ENCODE assay signal across 9 mouse cellular contexts in the genomic region with DNA sequence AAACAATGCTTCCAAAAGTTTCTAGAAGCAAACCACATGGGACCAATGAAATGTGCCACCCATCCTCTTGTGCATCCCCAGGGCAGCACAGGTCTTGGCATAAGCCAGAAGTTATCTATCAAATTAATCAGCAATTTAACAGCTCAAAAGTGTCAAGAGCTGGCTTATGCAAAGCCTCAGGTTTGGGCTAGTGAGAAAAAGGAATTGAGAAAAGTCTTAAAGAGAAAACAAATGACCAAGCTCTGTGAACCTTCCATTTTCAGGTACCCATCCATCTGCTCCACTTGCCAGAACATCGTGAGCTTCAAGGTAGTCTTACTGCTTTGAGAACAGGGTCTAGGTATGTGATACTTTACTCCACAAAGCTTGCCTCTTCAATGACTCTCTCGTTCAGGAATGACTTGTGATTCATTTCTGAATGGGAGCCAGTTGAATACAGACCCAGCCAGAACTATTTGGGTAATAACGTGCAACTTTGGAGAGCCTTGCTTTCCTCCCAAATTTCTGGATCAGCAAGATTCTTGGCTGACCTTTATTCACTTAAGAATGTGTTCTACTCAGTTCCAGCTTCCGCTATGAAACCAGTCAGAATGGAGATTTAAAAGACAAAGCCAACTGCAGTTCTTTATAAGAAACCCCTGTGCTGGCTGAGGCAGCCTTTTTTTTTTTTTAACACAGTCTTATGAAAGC. TPM values are rescaled to one million over a fixed set of nuclear protein-coding genes. Genes with fewer than 3 reads are reported as not detected.
A peak's percentile ranks its signal among the peaks of the same experiment; 100 is the strongest.
DNase-seq lines count a peak whose midpoint lies in the region; ATAC-seq and TF ChIP-seq lines count a peak whose summit lies in the region.
"Had no signal": no experiment of that assay in that cellular context is flagged by ENCODE, and none has a peak within 500 bp of the region (broad histone marks: within the 10 kb centered on the region; RNA-seq: fewer than 3 reads in every experiment).

No protein-coding gene starts in this region.

- H3K27me3 ChIP-seq in kidney, postnatal 0 days (ENCODE audit: insufficient read depth, low read length) = no peaks in the 10 kb centered on the region
- H3K27me3 ChIP-seq in stomach, embryonic 16.5 days (ENCODE audit: control insufficient read depth, insufficient read depth, low read length) = no peaks in the 10 kb centered on the region

- DNase-seq in spleen, postnatal 36 days (ENCODE audit: low spot score in 2 of 2) = peak; percentile 37
- no peak for DNase-seq in spleen, postnatal 4 days (ENCODE audit: low spot score in 2 of 2)
- peak; percentile 53 for DNase-seq in gastrocnemius, postnatal 25 days
- DNase-seq in kidney, postnatal 0 days (ENCODE audit: low spot score) = peak; percentile 82
- DNase-seq in left cerebral cortex, postnatal 14 days (ENCODE audit: low spot score in 2 of 2) = no peak
- DNase-seq in yolk sac, embryonic 10.5 days (ENCODE audit: low spot score) = no peak
- DNase-seq in embryo, embryonic 11 days = no peak

- TF ChIP-seq CTCF in kidney, postnatal 0 days (IDR thresholded peaks at IDR 0.05; ENCODE audit: low read depth) = no peak

- ATAC-seq in kidney, postnatal 0 days (replicated peaks; ENCODE audit: low FRiP score, low read depth) = no peak
- no peak for ATAC-seq in stomach, embryonic 16.5 days (ENCODE audit: insufficient read depth, low FRiP score)
- ATAC-seq: activated CD4-positive, CD25-positive, alpha-beta regulatory T cell, adult 4 months had no signal

- no peak overlapping the region for H3K9ac ChIP-seq in kidney, postnatal 0 days (ENCODE audit: low read depth, low read length)
- no peak overlapping the region for H3K9ac ChIP-seq in stomach, embryonic 16.5 days (ENCODE audit: low read length)

- peak overlapping the region; percentile 20; the same call in 1 of the 2 replicates for H3K27ac ChIP-seq in kidney, postnatal 0 days
- peak overlapping the region; percentile 79 for H3K27ac ChIP-seq in stomach, embryonic 16.5 days (ENCODE audit: low read length)

- intact Hi-C loops in left cerebral cortex, postnatal 14 days (cut with DNase I) = no loop called here

- H3K4me3 ChIP-seq in kidney, postnatal 0 days (replicated peaks; ENCODE audit: low read depth, low read length) = no peak overlapping the region
- H3K4me3 ChIP-seq in stomach, embryonic 16.5 days (replicated peaks; ENCODE audit: low read length) = no peak overlapping the region

- no peaks in the 10 kb centered on the region for H3K9me3 ChIP-seq in kidney, postnatal 0 days (replicated peaks; ENCODE audit: low read length)
- H3K9me3 ChIP-seq in stomach, embryonic 16.5 days (replicated peaks; ENCODE audit: control insufficient read depth, low read length) = no peaks in the 10 kb centered on the region

- H3K36me3 ChIP-seq in kidney, postnatal 0 days (ENCODE audit: insufficient read depth, low read length) = 0 out of 2 replicates have a peak, but pooled peaks cover 19% of the 10 kb centered on the region
- no peaks in the 10 kb centered on the region for H3K36me3 ChIP-seq in stomach, embryonic 16.5 days (ENCODE audit: control insufficient read depth, insufficient read depth, low read length)

- H3K4me1 ChIP-seq in kidney, postnatal 0 days (replicated peaks; ENCODE audit: insufficient read depth, low read length) = no peaks in the 10 kb centered on the region
- peaks cover 63% of the 10 kb centered on the region for H3K4me1 ChIP-seq in stomach, embryonic 16.5 days (ENCODE audit: control insufficient read depth, insufficient read depth, low read length)

- no peak overlapping the region for H3K4me2 ChIP-seq in kidney, postnatal 0 days (ENCODE audit: low read length)
- no peak overlapping the region for H3K4me2 ChIP-seq in stomach, embryonic 16.5 days (ENCODE audit: low read depth, low read length)

- WGBS in kidney, postnatal 0 days = 63% methylated on average over 4 of the region's 4 CpGs
- 42% methylated on average over 4 of the region's 4 CpGs for WGBS in stomach, embryonic 16.5 days

RNA-seq across cellular contexts. Expression of a gene that starts 56.5 kb away (rescaled TPM):
- 10 to 100 TPM; 14.8 to 16.1 TPM for total RNA-seq in gastrocnemius, postnatal 25 days (2021)
- polyA plus RNA-seq in kidney, postnatal 0 days (2015; fragmentation: Nextera tagmentation; extraction: Ambion mirVana) = 29.9 and 30.2 TPM in 2 replicates
- polyA plus RNA-seq in stomach, embryonic 16.5 days (2015; fragmentation: Nextera tagmentation; extraction: Ambion mirVana) = 35.1 and 35.6 TPM in 2 replicates
- 10 to 100 TPM; 38.8 to 41.0 TPM for total RNA-seq in left cerebral cortex, postnatal 14 days (2021)

Comparison
In these comparisons a context has a peak if more than half of its experiments do, and no peak if none do; other contexts are left out.
1. DNase-seq: peak in spleen, postnatal 36 days (2 of 2), gastrocnemius, postnatal 25 days (single experiment) and kidney, postnatal 0 days (single experiment); none in spleen, postnatal 4 days (0 of 2), left cerebral cortex, postnatal 14 days (0 of 2), yolk sac, embryonic 10.5 days (single experiment) and embryo, embryonic 11 days (single experiment).